Mouse (Mus musculus) megakaryocyte, embryonic 14.5 days (primary cell): ENCODE measurements around the gene Cct3.

Source experiments
- FLI1 ChIP-seq: IDR thresholded peaks from 2 replicates; pipeline ENCODE4 v1.6.1; 2012; ENCODE audit warnings: low read length, inconsistent platforms, mixed read lengths
- GATA1 ChIP-seq: IDR thresholded peaks from 3 replicates; pipeline ENCODE4 v1.6.1; 2012; ENCODE audit warnings: mixed read lengths, low read length, inconsistent platforms, borderline replicate concordance

DNA sequence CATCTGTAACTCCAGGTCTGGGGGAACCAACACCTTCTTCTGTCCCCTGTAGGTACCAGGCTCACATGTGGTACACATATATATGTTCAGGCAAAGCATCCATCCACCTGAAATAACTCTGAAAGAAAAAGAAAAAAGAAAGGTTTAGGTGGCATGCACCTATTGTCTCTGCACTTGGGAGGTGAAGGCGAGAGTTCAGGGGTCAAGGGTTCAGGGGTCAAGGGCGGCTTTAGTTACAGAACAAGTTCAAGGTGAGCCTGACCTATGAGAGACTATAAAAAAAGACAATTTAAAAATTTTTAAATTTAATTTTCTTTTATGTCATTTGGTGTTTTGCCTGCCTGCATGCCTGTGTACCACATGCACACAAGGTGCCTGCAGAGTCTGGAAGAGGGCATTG lies 16.9 kb upstream of the Cct3 start:
- TF ChIP-seq FLI1: no peak
- no peak for TF ChIP-seq GATA1
